Mouse (Mus musculus): ENCODE data around the gene Wnt3a.
"Not testable (repeated sequence)": the region's sequence is repeated elsewhere in the genome, so short reads cannot be mapped to it uniquely, and the experiment has no call there.

The Wnt3a gene

DNA sequence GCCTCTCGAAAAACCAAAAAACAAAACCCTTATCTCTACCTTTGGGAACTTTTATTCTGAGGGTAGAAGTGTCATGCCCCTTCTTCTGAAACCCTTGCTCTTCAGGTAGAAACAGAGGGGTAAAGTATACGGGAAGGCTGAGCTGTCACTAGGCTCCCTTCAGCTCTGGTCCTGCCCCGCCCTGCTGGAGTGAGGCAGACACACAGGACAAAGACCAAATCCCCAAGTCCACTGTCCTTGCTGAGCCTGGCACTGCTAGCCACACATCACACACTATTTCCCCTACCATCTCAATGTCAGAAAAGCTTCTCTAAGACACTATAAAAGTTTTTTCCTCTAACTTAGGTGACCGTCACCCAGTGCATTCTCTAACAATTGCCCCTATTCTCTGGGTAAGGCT, 68.2 kb downstream of the Wnt3a start:
- no peak for DNase-seq (ENCODE audit: low read depth in 1 of 2, low spot score in 2 of 2)

- no peak for DNase-seq (ENCODE audit: low read depth in 1 of 2, low spot score in 2 of 2)
These were observed 68.9 kb downstream of the Wnt3a start for GRCm38 (mm10) chr11:59221604-59222003.

DNA sequence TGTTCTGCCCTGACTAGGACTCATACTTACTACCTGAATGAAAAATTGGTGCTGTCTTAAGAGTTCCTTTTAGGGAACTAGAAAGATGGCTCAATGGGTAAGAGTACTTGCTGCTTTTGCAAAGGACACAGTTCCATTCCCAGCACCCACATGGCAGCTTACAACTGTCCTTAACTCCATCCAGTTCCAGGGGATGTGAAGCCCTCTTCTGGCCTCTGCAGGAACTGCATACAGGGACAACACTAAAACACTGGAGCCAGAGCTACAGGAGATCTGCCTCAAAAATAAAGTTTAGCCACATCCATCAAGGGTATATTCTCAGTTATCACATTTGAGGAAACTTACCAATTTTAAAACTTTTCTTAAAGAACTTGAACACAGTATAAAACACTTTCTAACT, 71.5 kb downstream of the Wnt3a start:
- no peak for DNase-seq (ENCODE audit: low read depth in 1 of 2, low spot score in 2 of 2)

DNA sequence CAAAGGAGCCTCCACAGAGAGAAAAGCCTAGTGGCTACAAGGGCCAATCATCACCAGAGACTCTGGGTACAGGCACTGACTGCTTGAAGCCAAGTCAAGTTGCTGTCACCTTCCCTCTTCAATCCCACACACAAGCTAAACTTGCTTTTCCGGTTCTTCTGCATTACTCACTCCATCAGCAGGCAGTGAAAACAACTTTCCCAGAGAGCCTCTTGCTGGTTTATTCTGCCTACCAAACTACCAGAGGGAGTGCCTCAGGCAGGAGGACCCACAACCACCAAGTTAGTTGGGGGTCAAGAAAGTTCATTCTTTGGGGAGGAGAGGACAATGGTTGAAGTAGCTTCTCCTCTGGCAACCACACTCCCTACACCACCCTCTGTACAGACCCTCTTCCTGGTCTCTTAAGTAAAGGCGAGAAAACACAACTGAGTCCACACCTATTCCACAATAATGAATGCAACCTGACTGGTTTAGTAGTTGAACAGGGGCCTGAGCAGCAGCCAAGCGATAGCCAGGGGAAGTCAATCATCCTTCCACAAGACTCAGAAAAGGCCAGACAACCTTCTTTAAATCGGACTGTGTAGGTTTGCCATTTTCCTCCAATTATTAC, 72.1 kb downstream of the Wnt3a start:
- DNase-seq (ENCODE audit: low read depth in 1 of 2, low spot score in 2 of 2) = no peak

- no peak for DNase-seq (ENCODE audit: low read depth in 1 of 2, low spot score in 2 of 2)
These were observed 73.6 kb downstream of the Wnt3a start for GRCm38 (mm10) chr11:59216955-59217354.

GRCm38 (mm10) chr11:59212892-59213494, 77.6 kb downstream of the Wnt3a start:
- DNase-seq (ENCODE audit: low read depth in 1 of 2, low spot score in 2 of 2) = no peak

DNA sequence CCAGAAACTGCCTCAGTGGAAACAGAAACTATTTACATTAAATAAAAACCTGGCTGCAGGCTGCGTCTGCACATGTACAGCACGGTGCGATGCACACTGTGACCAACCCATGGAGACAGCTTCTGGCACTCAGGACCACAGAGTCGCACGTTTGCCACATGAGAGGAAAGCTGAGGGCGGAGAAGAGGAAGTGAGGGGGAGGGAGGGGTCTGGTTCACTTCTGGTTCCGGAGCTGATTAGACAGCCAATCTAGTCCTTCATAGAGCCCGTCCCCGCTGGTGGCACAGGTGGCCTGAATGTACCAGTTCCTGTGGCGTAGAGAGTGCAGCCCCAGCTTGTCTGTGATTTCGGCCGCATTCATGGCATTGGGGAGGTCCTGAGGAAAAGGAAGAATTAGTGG, 78.2 kb downstream of the Wnt3a start:
- DNase-seq (ENCODE audit: low read depth in 1 of 2, low spot score in 2 of 2) = peak in 1 of 2 experiments; percentile 42

- DNase-seq (ENCODE audit: low read depth in 1 of 2, low spot score in 2 of 2) = not testable (repeated sequence)
These were observed 79.0 kb downstream of the Wnt3a start for GRCm38 (mm10) chr11:59211561-59211960.

DNA sequence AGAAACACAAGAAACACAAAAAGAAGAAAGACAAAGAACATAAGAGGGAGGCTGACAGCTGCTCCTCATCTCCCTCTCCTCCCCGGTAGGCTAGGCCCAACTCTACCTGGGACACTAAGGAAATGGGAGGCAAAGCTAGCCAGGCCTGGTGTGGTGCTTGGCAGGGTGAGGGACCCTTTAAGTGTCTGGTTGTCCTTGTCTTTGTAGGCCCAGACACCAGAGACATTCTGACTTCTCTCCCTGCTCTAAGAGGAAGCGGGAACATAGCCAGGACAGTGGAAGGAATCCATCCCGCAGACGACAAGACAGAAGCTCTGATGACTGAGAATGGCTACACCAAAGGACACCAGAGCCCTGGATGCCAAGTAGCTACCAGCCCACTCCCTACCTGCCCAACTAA, 80.5 kb downstream of the Wnt3a start:
- no peak for DNase-seq (ENCODE audit: low read depth in 1 of 2, low spot score in 2 of 2)

- DNase-seq (ENCODE audit: low read depth in 1 of 2, low spot score in 2 of 2) = no peak
These were observed 81.0 kb downstream of the Wnt3a start for GRCm38 (mm10) chr11:59209580-59209979.

DNA sequence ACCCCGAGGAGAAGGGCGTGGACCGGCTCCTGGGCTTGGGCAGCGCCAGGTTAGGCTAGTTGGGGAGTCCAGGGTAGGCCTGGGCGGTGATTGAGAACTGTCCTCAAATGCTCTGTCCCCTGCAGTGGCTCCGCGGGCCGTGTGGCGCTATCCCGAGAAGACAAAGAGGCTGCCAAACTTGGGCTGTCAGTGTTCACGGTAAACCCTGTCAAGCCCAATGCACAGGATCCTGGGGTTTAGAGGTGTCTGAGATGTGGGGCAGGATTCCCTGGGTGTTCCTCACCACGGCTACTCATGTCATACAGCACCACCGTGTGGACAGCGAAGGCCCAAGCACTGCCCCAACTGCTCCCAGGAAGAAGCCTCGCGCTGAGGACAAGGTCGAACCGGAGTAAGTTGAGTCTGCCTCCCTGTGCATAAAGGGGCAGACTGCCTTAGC, 81.5 kb downstream of the Wnt3a start:
- DNase-seq (ENCODE audit: low read depth in 1 of 2, low spot score in 2 of 2) = peak in 1 of 2 experiments; percentile 60

DNA sequence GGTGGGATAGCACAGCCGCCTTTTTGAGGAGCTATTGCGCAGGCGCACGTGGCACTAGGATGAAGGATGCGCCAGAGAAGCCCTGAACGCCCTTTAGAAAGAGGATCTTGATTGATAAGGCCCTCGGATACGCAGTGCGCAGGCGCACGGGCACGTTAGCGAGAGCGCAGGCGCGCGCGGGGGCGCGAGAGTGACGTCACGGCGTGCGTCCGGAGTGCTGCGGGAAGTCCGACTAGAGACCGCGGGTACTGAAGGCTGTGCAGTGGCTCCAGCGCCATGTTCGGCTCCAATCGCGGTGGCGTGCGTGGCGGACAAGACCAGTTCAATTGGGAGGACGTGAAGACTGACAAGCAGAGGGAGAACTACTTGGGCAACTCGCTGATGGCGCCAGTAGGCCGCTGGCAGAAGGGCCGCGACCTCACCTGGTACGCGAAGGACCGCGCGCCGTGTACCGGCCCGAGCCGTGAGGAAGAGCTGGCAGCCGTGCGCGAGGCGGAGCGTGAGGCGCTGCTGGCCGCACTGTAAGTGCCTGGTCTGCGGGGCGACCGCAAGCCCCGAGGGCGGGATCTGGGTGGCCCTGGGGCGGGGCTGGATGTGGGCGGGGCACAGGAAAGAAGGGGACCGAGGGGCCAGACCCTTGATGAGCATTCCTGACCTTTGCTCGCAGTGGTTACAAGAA, 82.3 kb downstream of the Wnt3a start, which contains the start of gene 2310033P09Rik:
2310033P09Rik (plus strand) TSS at position 169 of the 679 bp plus-strand sequence.
- DNase-seq (ENCODE audit: low read depth in 1 of 2, low spot score in 2 of 2) = peak; percentile 84 to 92

- DNase-seq (ENCODE audit: low read depth in 1 of 2, low spot score in 2 of 2) = peak; percentile 64 to 86
These were observed 88.2 kb downstream of the Wnt3a start, which contains the start of gene Mrpl55 for GRCm38 (mm10) chr11:59202081-59202995. Gene Mrpl55, plus strand, starts transcription at chr11:59202486.

- DNase-seq (ENCODE audit: low read depth in 1 of 2, low spot score in 2 of 2) = no peak
These were observed 89.1 kb downstream of the Wnt3a start for GRCm38 (mm10) chr11:59201216-59202002.
